Comparison of ENCODE assay signal across 35 mouse cellular contexts in the genomic region with DNA sequence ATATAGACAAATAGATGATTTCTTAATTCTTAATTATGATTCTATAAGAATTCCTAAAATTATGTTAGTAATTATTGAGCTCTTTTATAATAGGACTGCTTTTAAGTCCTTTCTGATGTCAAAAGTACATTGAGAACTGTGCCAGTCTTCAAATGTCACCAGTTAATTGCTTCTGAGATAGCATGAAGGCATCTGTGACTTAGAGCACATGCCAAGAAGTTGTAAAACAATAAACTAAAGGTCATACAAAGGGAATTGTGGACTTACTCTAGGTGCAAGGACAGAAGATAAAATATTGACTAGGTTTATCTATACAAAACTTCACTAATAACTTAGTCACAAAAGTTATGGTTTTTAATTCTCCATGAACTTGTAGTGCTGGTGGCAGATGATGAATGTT. TPM values are rescaled to one million over a fixed set of nuclear protein-coding genes. Genes with fewer than 3 reads are reported as not detected.
"Had no signal": no experiment of that assay in that cellular context is flagged by ENCODE, and none has a peak within 500 bp of the region (broad histone marks: within the 10 kb centered on the region; RNA-seq: fewer than 3 reads in every experiment).

No protein-coding gene starts in this region.

- H3K4me3 ChIP-seq: limb, embryonic 10.5 days; limb, embryonic 12.5 days; limb, embryonic 13.5 days; limb, embryonic 15.5 days; liver, embryonic 12.5 days; liver, embryonic 13.5 days; liver, embryonic 15.5 days; lung, embryonic 15.5 days; megakaryocyte, embryonic 14.5 days; midbrain, embryonic 10.5 days; midbrain, embryonic 12.5 days; midbrain, embryonic 13.5 days; midbrain, embryonic 15.5 days; myocyte; neural tube, embryonic 12.5 days; neural tube, embryonic 13.5 days had no signal

- DNase-seq: left cerebral cortex, postnatal 4 days; liver; liver, embryonic 13.5 days; liver, postnatal 0 days; lung, adult 18-20 months; lung, adult 2 months; lung, embryonic 14.5 days; lung, postnatal 10 days; lung, postnatal 14 days; lung, postnatal 36 days; lung, postnatal 4 days; midbrain, embryonic 14.5 days had no signal

- ATAC-seq: liver, embryonic 12.5 days; liver, postnatal 0 days; lung, postnatal 0 days; midbrain, embryonic 13.5 days; midbrain, embryonic 15.5 days; midbrain, embryonic 16.5 days had no signal

- H3K4me2 ChIP-seq: limb, embryonic 12.5 days; limb, embryonic 13.5 days; limb, embryonic 15.5 days; liver, embryonic 11.5 days; liver, embryonic 12.5 days; liver, embryonic 13.5 days; liver, embryonic 15.5 days; lung, embryonic 14.5 days; lung, embryonic 15.5 days; midbrain, embryonic 11.5 days; midbrain, embryonic 12.5 days; midbrain, embryonic 13.5 days; midbrain, embryonic 15.5 days; neural tube, embryonic 12.5 days; neural tube, embryonic 13.5 days had no signal

- H3K36me3 ChIP-seq: limb, embryonic 10.5 days; limb, embryonic 12.5 days; limb, embryonic 13.5 days; limb, embryonic 15.5 days; liver, embryonic 12.5 days; liver, embryonic 13.5 days; liver, embryonic 15.5 days; lung, embryonic 15.5 days; midbrain, embryonic 10.5 days; midbrain, embryonic 12.5 days; midbrain, embryonic 15.5 days; neural tube, embryonic 12.5 days; neural tube, embryonic 13.5 days had no signal

- H3K27ac ChIP-seq: limb, embryonic 10.5 days; limb, embryonic 12.5 days; limb, embryonic 13.5 days; limb, embryonic 15.5 days; liver, embryonic 12.5 days; liver, embryonic 13.5 days; liver, embryonic 14.5 days; liver, embryonic 15.5 days; lung, embryonic 15.5 days; macrophage; midbrain, embryonic 10.5 days; midbrain, embryonic 12.5 days; midbrain, embryonic 13.5 days; midbrain, embryonic 15.5 days; neural tube, embryonic 12.5 days; neural tube, embryonic 13.5 days had no signal

- H3K27me3 ChIP-seq: limb, embryonic 12.5 days; limb, embryonic 13.5 days; limb, embryonic 15.5 days; liver, embryonic 12.5 days; liver, embryonic 13.5 days; liver, embryonic 15.5 days; lung, embryonic 15.5 days; midbrain, embryonic 12.5 days; midbrain, embryonic 13.5 days; midbrain, embryonic 15.5 days; neural tube, embryonic 12.5 days; neural tube, embryonic 13.5 days had no signal

- H3K9ac ChIP-seq: limb, embryonic 12.5 days; limb, embryonic 13.5 days; limb, embryonic 15.5 days; liver, embryonic 12.5 days; liver, embryonic 13.5 days; liver, embryonic 14.5 days; liver, embryonic 15.5 days; liver, postnatal 0 days; lung, embryonic 14.5 days; lung, embryonic 15.5 days; midbrain, embryonic 12.5 days; midbrain, embryonic 13.5 days; midbrain, embryonic 15.5 days; neural tube, embryonic 12.5 days; neural tube, embryonic 13.5 days had no signal

- H3K9me3 ChIP-seq: limb, embryonic 10.5 days; limb, embryonic 12.5 days; limb, embryonic 13.5 days; limb, embryonic 15.5 days; liver, embryonic 12.5 days; liver, embryonic 13.5 days; liver, embryonic 15.5 days; lung, embryonic 15.5 days; midbrain, embryonic 10.5 days; midbrain, embryonic 12.5 days; midbrain, embryonic 13.5 days; midbrain, embryonic 15.5 days; neural tube, embryonic 12.5 days; neural tube, embryonic 13.5 days had no signal

- H3K4me1 ChIP-seq: liver, embryonic 12.5 days; liver, embryonic 13.5 days; liver, embryonic 15.5 days; midbrain, embryonic 10.5 days; midbrain, embryonic 13.5 days; midbrain, embryonic 15.5 days; neural tube, embryonic 12.5 days; neural tube, embryonic 13.5 days had no signal

RNA-seq across cellular contexts. Expression of gene D130043K22Rik, which starts 14.2 kb away (rescaled TPM):
- total RNA-seq: megakaryocyte, adult 5-6 weeks; monocyte, adult 5-6 weeks had no signal
- polyA plus RNA-seq: liver, embryonic 11.5 days; macrophage; myocyte had no signal
